Mouse (Mus musculus): ENCODE data around the gene Ifitm2. TPM values are rescaled to one million over a fixed set of nuclear protein-coding genes. Genes with fewer than 3 reads are reported as not detected.

Gene Ifitm2
- 4.3 TPM for polyA plus RNA-seq (2014; fragmentation: Illumina TruSeq; extraction: RNeasy Lipid Tissue Mini Kit (QIAGEN cat#74804); ENCODE audit: low read depth, low replicate concordance)

DNA sequence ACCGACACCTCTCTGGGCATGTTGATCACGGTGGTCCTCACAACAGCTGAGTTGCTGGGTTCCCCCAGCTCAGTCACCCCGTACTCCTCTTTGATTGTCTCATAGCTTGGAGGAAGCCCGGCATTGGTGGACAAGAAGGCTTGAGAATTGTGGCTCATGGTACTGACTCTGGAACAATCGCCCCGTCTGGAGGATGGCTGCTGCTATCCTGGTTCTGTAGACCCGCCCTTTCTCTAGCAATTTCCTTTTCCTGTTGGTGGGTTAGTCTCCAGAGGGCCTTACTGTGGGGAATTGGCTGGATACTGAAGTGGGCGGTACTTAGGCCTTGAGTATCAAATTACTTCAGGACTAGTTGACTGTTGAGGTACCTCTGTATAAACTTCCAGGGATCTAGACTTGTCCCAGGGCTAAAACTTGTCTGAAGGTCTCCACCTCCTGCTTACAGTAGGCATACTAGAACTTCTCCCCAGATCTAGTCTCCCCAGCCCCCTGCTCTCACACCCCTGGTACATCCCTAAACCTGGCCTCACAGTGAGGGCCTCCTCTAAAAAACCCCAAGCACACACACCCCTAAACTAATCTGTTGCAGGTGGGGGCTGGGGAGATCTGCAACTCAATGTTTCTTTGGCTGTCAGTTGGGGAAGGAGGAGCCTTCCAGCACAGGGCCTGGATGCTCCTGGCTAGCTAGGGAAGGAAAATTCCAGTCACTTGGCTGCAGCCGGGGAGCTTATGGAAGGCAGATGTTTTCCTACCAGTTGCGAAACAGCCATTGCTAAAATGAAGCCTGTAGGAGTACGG lies at the start of gene Ifitm2, which contains the start of gene Gm45717:
Ifitm2 (minus strand) TSS at position 230 of the 798 bp plus-strand sequence.
Gm45717 (minus strand) TSS at position 180 of the 798 bp plus-strand sequence.

DNA sequence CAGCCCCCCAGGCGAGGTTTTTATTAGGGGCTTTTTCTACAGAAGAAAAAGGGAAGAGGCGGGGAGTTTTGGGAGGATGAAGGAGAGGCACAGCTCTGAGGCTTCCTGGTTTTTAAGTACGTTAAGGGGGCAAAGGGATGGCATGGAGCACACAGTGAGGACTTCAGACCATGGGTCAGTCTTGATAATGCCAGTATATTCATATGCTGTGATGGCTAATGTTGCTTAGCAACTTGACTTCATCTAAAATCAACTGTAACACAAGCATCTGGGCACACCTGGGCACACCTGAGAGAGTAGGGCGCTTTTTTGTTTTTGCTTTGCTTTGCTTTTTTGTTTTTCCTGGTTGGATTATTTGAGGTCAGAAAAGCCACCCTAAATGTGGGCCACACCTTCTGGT lies 11.1 kb upstream of the Ifitm2 start, which contains the start of gene Ifitm1:
Ifitm1 (plus strand) TSS at position 301 of the 400 bp plus-strand sequence.

DNA sequence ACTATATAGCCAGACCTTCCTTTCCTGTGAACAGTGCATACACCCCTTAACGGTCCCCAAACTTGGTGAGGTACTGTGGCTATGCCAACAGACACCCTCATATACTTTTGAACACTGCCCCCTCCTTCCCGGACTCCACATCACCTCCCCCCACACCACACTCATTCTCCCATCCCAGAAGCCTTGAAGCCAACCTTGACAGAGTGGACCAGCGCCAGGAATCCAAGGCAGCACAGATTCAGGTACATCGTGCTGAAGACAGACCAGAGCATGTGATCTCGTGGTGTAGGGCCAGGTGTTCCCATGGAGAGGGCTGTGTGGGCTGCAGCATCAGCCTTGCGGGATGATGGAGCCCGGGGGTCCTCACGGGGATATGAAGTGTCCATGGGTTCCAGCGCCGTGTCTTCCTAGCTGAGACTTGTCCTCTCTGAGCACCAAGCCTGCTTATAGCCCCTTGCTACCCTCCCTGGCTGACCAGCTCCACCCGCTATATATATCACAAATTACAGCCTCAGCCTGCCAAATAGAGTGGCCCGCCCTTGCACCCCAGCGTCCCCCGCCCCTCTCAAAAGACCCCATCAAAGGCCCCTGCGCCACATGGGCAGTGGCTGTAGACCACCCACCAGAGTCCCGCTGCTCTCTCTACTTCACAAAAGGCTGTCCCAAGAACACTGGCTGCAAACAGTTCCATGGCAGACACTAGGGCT lies 5.8 kb downstream of the Ifitm2 start, which contains the start of gene Ifitm5:
Ifitm5 (minus strand) TSS at position 468 of the 707 bp plus-strand sequence.

DNA sequence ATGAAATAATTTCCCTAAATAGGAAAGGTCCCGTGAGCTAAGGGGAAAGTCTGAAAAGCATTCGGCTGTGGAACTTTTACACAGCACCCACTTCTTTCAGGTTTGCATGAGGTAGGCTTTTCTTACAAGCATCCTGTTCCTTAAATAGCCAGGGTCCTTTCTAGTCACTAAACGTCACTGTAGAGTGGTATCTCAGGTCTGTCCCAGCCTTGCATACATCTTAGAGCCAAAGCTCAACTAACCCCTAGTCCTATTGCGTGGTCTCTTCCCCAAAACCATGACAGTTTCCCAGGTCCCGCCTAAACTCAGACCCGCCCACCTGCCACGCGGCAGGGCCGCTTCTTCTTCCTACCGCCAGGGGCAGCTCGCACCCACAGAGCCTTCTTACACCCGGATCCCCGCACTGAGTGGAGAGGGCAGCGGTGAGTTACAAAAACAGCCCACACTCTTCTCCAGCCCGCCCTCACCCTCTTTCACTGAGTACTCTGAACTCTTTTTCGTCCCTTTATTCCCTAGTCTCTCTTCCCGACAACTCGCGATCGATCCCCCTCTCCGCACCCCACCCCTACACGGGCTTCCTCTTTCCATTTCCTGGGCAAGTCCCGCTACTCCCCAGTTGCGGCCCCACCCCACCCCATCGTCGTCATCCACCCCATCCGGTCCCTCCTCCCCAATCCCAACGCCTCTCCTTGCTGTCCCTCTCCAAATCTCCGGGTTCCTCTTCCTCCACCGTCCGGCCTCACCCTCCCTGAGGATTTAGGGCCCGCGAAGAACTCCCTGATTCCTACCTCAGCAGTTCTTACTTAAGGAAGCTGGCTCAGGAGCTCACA lies 14.3 kb downstream of the Ifitm2 start, which contains the start of gene Pgghg:
Pgghg (plus strand) TSS at position 170 of the 830 bp plus-strand sequence.

DNA sequence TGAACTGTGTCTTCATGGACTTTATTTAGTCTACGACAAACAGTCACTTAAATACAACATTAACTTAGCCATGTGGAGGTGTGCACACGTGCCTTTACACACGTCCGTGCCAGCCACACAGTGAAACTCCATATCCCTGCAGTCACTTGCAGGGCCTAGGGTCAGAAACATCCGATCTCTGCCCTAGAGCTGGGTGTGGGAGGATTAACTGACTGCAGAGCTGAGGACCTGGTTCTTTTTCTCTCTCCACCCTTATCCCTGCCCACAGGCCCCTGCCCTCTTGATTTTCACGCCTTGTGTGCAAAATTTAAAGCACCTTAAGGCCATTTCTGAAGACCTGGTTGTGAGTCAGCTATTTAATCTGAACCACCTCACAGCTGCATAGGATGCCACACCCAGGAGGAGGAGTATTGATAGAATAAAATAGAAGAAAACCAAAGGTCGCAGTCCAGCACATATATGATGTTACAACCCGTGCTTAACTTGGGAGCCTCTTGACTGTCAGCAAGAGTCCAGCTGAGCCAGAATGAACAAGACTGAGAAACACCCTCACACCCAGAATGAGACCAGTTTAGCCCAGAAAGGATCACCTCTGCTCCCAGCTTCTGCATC lies 35.3 kb downstream of the Ifitm2 start, which contains the start of gene Nlrp6:
Nlrp6 (plus strand) TSS at position 485 of the 612 bp plus-strand sequence.

Other genes with a start within 250 kb of the Ifitm2 start
- gene Cyp2e1, start 192.2 kb downstream of the Ifitm2 start, polyA plus RNA-seq (2014; fragmentation: Illumina TruSeq; extraction: RNeasy Lipid Tissue Mini Kit (QIAGEN cat#74804); ENCODE audit: low read depth, low replicate concordance): 1.8 TPM
- gene Syce1, start 168.1 kb downstream of the Ifitm2 start, polyA plus RNA-seq (2014; fragmentation: Illumina TruSeq; extraction: RNeasy Lipid Tissue Mini Kit (QIAGEN cat#74804); ENCODE audit: low read depth, low replicate concordance): 395 TPM
- 5.9 TPM for gene Zfp941, start 133.8 kb downstream of the Ifitm2 start, polyA plus RNA-seq (2014; fragmentation: Illumina TruSeq; extraction: RNeasy Lipid Tissue Mini Kit (QIAGEN cat#74804); ENCODE audit: low read depth, low replicate concordance)
- gene Urah, start 121.0 kb downstream of the Ifitm2 start, polyA plus RNA-seq (2014; fragmentation: Illumina TruSeq; extraction: RNeasy Lipid Tissue Mini Kit (QIAGEN cat#74804); ENCODE audit: low read depth, low replicate concordance): not detected
- not detected for gene Scgb1c1, start 110.4 kb downstream of the Ifitm2 start, polyA plus RNA-seq (2014; fragmentation: Illumina TruSeq; extraction: RNeasy Lipid Tissue Mini Kit (QIAGEN cat#74804); ENCODE audit: low read depth, low replicate concordance)
- 8.1 TPM for gene Odf3, start 108.2 kb downstream of the Ifitm2 start, polyA plus RNA-seq (2014; fragmentation: Illumina TruSeq; extraction: RNeasy Lipid Tissue Mini Kit (QIAGEN cat#74804); ENCODE audit: low read depth, low replicate concordance)
- gene Gm45785, start 99.7 kb downstream of the Ifitm2 start, polyA plus RNA-seq (2014; fragmentation: Illumina TruSeq; extraction: RNeasy Lipid Tissue Mini Kit (QIAGEN cat#74804); ENCODE audit: low read depth, low replicate concordance): not detected
- 2.5 TPM for gene Ric8a, start 99.0 kb downstream of the Ifitm2 start, polyA plus RNA-seq (2014; fragmentation: Illumina TruSeq; extraction: RNeasy Lipid Tissue Mini Kit (QIAGEN cat#74804); ENCODE audit: low read depth, low replicate concordance)
- 4.3 TPM for gene Bet1l, start 98.4 kb downstream of the Ifitm2 start, polyA plus RNA-seq (2014; fragmentation: Illumina TruSeq; extraction: RNeasy Lipid Tissue Mini Kit (QIAGEN cat#74804); ENCODE audit: low read depth, low replicate concordance)
- gene Psmd13, start 74.0 kb downstream of the Ifitm2 start, polyA plus RNA-seq (2014; fragmentation: Illumina TruSeq; extraction: RNeasy Lipid Tissue Mini Kit (QIAGEN cat#74804); ENCODE audit: low read depth, low replicate concordance): 142 TPM
- 9.5 TPM for gene Sirt3, start 73.7 kb downstream of the Ifitm2 start, polyA plus RNA-seq (2014; fragmentation: Illumina TruSeq; extraction: RNeasy Lipid Tissue Mini Kit (QIAGEN cat#74804); ENCODE audit: low read depth, low replicate concordance)
- gene Cox8b, start 55.5 kb downstream of the Ifitm2 start, polyA plus RNA-seq (2014; fragmentation: Illumina TruSeq; extraction: RNeasy Lipid Tissue Mini Kit (QIAGEN cat#74804); ENCODE audit: low read depth, low replicate concordance): not detected
- gene Nlrp6, start 35.1 kb downstream of the Ifitm2 start, polyA plus RNA-seq (2014; fragmentation: Illumina TruSeq; extraction: RNeasy Lipid Tissue Mini Kit (QIAGEN cat#74804); ENCODE audit: low read depth, low replicate concordance): not detected
- gene Pgghg, start 14.6 kb downstream of the Ifitm2 start, polyA plus RNA-seq (2014; fragmentation: Illumina TruSeq; extraction: RNeasy Lipid Tissue Mini Kit (QIAGEN cat#74804); ENCODE audit: low read depth, low replicate concordance): 0.11 TPM
- not detected for gene Ifitm5, start 5.7 kb downstream of the Ifitm2 start, polyA plus RNA-seq (2014; fragmentation: Illumina TruSeq; extraction: RNeasy Lipid Tissue Mini Kit (QIAGEN cat#74804); ENCODE audit: low read depth, low replicate concordance)
- not detected for gene Gm45717, start 50 bp downstream of the Ifitm2 start, polyA plus RNA-seq (2014; fragmentation: Illumina TruSeq; extraction: RNeasy Lipid Tissue Mini Kit (QIAGEN cat#74804); ENCODE audit: low read depth, low replicate concordance)
- gene Ifitm1, start 11.2 kb upstream of the Ifitm2 start, polyA plus RNA-seq (2014; fragmentation: Illumina TruSeq; extraction: RNeasy Lipid Tissue Mini Kit (QIAGEN cat#74804); ENCODE audit: low read depth, low replicate concordance): not detected
- 1.7 TPM for gene Ifitm3, start 54.8 kb upstream of the Ifitm2 start, polyA plus RNA-seq (2014; fragmentation: Illumina TruSeq; extraction: RNeasy Lipid Tissue Mini Kit (QIAGEN cat#74804); ENCODE audit: low read depth, low replicate concordance)
- not detected for gene Ifitm6, start 61.9 kb upstream of the Ifitm2 start, polyA plus RNA-seq (2014; fragmentation: Illumina TruSeq; extraction: RNeasy Lipid Tissue Mini Kit (QIAGEN cat#74804); ENCODE audit: low read depth, low replicate concordance)
- not detected for gene Gm17387, start 73.1 kb upstream of the Ifitm2 start, polyA plus RNA-seq (2014; fragmentation: Illumina TruSeq; extraction: RNeasy Lipid Tissue Mini Kit (QIAGEN cat#74804); ENCODE audit: low read depth, low replicate concordance)
- gene B4galnt4, start 105.1 kb upstream of the Ifitm2 start, polyA plus RNA-seq (2014; fragmentation: Illumina TruSeq; extraction: RNeasy Lipid Tissue Mini Kit (QIAGEN cat#74804); ENCODE audit: low read depth, low replicate concordance): 1.2 TPM
- not detected for gene Pkp3, start 122.2 kb upstream of the Ifitm2 start, polyA plus RNA-seq (2014; fragmentation: Illumina TruSeq; extraction: RNeasy Lipid Tissue Mini Kit (QIAGEN cat#74804); ENCODE audit: low read depth, low replicate concordance)
- gene Sigirr, start 144.6 kb upstream of the Ifitm2 start, polyA plus RNA-seq (2014; fragmentation: Illumina TruSeq; extraction: RNeasy Lipid Tissue Mini Kit (QIAGEN cat#74804); ENCODE audit: low read depth, low replicate concordance): not detected
- gene Ano9, start 161.8 kb upstream of the Ifitm2 start, polyA plus RNA-seq (2014; fragmentation: Illumina TruSeq; extraction: RNeasy Lipid Tissue Mini Kit (QIAGEN cat#74804); ENCODE audit: low read depth, low replicate concordance): 0.18 TPM
- gene Ptdss2, start 166.4 kb upstream of the Ifitm2 start, polyA plus RNA-seq (2014; fragmentation: Illumina TruSeq; extraction: RNeasy Lipid Tissue Mini Kit (QIAGEN cat#74804); ENCODE audit: low read depth, low replicate concordance): 179 TPM
- gene Rnh1, start 216.9 kb upstream of the Ifitm2 start, polyA plus RNA-seq (2014; fragmentation: Illumina TruSeq; extraction: RNeasy Lipid Tissue Mini Kit (QIAGEN cat#74804); ENCODE audit: low read depth, low replicate concordance): 0.41 TPM
- 6.3 TPM for gene Hras, start 238.0 kb upstream of the Ifitm2 start, polyA plus RNA-seq (2014; fragmentation: Illumina TruSeq; extraction: RNeasy Lipid Tissue Mini Kit (QIAGEN cat#74804); ENCODE audit: low read depth, low replicate concordance)
- 9.5 TPM for gene Lrrc56, start 238.2 kb upstream of the Ifitm2 start, polyA plus RNA-seq (2014; fragmentation: Illumina TruSeq; extraction: RNeasy Lipid Tissue Mini Kit (QIAGEN cat#74804); ENCODE audit: low read depth, low replicate concordance)

Measured in testis, adult 10 weeks (tissue).